Mouse (Mus musculus) cerebellum, postnatal 10 days (tissue): ENCODE data around the gene Etv5.

Experiments
- DNase-seq, 2 experiments: peaks; one replicate each; pipeline ENCODE4 v3.0.0; 2021; ENCODE audit warnings: mixed read lengths in 2 of 2

Etv5 gene

DNA sequence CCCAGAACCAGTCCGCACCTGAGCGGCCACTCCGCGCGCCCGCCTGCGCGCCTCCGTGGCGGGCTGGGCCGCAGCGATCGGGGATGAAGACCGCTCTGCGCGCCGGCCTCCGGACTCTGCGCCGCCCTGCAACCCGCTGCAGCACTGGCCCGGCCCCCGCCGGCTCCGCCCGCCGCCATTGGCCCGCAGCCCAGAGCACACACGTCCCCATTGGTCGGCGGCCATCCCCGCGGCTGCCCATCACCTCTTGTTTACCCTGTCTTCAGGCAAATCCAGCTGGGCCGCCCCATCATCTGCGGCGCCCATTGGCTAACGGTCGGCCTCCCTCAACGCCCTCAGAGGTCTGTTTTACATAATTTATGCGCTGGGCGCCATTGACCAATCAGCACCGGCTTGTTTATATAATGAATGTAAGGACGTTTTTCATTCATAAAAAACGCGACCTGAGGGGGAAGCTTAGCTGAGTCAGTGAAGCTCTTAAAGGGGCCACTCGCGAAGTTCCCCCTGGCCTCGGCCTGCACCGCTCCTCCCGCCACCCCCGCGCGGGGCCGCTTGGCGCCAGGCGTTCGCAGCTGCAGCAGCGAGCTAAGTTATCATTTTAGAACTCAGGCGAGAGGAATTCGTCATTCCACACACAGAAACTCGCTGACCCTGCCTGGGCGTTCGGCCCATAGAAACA lies at the start of gene Etv5:
TSS of gene Etv5 (minus strand) at position 221 of the 679 bp plus-strand sequence.
- peak; percentile 99 to 100 for DNase-seq

DNA sequence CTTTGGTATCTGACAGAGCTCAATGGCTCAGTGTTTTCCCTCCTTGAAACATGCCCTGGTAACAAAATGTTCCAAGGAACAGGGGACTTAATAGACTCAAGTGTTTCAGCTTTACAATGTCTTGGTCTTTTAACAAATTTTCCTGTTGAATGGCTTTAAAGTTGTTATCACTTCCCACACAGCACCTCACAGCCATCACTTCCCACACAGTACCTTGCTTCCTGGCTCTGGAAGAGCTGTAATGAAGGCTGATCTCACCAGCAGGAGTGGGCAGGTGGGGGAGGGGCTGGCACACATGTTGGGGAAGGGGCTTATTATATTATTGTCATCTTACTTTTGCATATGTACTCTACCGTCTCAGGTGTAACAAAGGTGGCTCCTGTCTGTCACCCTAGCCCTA lies 44.4 kb upstream of the Etv5 start:
- DNase-seq = no peak

DNA sequence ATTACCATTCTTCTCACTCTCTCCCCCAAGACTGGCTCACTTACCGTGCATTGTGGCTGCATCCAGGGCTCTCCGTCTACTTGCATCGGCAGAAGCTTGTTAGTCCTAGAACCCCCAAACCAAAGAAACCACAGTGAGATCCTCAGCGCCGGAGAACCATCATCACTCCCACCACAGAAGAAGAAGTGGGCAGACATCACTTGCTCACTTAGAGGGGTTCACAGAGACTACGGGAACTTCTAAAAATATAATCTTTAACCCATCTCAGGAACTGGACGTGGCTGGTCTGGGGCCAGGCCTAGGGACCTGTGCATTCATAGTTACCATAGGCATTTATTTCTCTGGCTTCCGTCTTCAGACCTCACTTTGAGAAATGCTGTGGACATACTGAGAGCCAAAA lies 39.8 kb upstream of the Etv5 start:
- DNase-seq = no peak

DNA sequence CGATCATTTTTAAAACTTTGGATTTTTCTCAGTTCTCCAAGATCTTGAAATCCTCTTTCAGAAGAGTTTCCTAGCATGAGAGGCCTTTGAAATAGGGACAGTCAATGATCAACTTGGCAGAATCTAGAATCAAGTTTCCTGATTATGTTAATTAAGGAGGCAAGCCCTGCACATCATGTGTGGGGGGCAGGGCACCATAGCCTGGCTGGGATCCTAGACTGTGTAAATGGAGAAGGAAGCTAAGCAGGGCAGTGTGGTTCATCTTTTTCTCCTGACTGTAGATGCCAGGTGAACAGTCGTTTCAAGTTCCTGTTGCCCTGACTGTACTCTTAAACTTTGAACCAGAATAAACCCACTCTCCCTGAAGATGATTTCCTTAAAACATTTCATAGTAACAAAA lies 32.2 kb upstream of the Etv5 start:
- peak in 1 of 2 experiments; percentile 33 for DNase-seq

DNA sequence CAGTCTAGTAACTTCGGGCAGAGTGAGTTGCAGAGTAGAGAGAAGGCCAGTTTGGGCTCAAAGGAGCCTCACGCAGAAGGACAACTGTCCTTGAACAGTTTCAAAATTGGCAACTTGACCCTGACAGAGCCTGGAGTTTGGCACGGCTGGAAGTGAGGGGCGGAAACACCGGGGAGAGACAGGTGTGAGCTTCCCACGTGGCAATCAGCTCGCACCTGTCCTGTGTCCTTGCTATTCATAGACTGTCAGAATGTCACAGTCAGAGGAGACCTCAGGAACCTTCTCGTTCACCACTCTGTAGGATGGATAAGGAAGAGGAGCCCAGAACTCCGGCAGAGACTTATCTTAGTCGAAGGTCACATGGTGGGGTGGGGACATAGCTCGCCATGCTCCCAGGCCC lies 29.9 kb upstream of the Etv5 start:
- no peak for DNase-seq

DNA sequence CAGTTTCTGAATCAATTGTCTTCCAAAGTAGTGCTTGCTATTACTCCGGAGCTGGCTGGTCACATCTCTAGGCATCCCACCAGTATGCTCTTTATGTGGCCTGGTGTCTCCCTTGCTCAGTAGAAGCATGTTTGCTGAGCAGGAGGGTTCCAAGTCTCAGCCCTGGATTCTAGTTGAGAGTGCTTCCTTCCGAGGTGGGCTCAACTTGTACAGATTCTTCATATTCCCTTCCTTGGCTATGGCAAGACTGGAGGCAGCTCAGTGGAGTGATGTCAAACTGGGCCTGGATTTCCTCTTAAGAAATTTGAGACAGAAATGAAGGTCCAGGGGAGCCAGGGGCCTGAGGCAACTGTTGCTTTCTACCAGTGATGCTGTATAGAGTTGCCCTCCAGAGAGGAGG lies 27.6 kb upstream of the Etv5 start:
- DNase-seq = no peak

DNA sequence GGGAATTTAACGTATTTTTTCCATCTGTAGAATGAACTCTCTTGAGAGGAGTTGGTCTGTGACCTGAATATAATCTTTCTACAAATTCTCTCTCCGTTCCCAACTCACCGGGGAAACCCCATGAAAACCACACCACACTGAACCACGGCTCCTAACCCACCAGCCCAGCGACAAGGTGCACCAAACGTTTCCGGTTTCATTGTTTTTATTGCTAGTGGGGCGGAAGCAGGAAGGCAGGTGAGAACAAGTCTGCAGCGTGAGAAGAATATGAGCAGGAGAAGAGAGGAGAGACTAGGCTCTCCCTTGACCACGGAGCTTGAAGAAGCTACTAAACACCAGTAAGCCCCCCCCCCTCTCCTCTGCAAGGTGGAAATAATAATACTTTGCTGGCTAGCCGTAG lies 26.9 kb upstream of the Etv5 start:
- no peak for DNase-seq

DNA sequence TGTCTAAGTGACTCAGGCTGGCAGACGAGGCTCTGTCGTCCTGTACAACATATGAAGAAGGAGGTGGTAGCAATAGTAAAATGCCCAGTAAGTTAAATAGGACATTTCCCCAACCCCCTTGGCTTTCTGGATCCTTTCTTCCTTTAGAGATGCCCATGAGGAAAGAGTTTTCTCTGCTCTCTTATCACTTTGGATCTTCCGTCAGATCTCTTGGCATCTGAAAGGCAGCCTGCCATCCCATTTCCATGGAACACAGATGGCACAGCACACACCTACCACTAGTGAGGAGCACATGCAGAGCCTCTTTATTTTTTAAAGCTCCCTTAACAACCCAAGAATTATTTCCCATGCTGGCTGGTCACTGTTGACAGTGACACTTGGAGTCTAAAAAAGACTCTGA lies 22.7 kb upstream of the Etv5 start:
- DNase-seq = no peak

DNA sequence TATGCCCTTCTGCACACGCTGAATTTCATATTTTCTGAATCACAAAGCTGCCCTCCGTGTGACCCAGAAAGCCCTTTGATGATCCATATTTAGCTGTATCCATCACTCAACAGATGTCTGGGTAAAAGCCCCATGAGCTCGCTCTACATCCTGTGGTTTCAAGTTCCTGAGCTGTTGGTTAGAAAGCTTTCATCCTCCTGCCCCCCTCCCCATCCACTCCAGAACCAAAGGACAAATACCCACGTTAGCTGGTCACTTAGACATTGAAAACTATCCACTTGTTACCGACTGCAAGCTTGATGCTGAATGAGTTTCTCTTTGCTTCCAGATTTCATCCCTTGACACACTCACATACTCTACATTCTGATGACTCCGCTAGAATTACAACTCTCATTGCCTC lies 22.2 kb upstream of the Etv5 start:
- no peak for DNase-seq

DNA sequence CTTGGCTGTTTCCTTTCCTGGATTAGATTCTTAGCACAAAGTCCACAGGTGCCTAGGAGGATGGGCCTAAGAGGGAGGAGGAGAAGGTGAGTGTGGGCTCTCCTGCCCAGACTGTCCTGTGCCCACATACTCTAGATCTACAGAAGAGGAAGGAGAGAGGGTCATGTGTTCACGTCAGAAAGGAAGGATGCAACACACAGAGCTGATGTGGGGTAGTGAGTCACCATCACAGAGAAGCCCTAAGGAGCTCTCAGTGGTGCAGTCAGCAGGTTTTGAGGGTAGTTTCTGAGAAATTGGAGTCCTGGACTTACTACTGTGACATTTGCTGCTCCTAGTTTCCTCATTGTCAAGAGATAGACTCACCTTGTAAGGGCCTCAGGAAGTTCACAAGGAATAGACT lies 21.4 kb upstream of the Etv5 start:
- no peak for DNase-seq

DNA sequence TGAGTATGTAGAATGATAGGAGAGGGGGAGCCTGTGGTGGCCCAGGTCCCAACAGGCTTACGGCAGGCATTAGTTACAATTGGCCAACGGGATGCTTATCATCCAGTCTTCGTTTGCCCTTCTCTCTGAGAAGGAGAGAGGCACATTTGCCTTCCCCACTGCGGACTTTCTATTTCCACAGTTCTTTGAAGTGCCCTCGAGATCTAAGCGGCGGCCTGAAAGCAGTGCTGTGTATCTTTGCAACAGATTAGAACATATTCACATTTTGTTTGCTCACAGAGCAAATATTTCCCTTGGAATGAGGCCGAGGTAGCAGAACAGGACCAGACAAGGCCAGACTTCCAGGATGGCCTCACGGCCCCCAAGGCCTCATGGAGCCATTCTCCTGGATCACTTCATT lies 12.6 kb upstream of the Etv5 start:
- no peak for DNase-seq

DNA sequence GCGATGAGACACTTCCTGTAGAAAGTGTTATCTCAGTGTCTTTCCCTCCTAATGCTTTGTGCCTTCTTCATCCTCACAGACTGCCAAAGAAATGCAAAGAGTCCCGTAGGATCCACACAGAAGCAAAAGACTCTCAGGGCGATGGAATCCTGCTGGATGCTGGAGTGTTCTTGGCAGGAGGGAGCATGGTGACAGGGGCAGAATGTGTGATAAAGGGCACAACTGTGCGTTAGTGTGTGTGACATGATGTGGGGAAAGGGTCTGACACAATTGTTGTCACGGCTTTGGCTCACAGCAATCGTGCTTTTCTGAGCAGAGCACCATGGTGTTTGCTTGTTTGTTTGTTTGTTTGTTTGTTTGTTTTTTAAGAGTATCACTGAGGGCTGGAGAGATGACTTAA lies 8.6 kb upstream of the Etv5 start:
- DNase-seq = no peak

DNA sequence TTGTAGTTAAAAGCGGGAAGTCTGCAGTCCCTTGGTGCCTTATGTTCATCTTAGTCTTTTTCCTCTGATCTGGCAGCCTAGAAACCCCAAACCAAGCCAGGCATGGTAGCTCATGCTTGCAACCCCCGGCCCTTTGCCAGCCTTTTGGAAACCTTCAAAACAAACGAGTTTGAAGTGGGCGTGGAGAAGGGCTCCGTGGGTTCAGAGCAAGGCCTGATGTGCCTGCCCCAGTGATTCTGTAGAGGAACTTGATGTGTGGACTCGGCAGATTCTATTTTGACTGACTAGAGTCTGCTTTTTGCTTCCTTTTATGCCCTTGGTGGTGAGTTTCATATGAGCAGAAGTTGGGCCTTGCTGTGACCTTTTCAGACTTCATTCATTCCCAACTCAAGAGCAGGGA lies 5.3 kb upstream of the Etv5 start:
- no peak for DNase-seq

DNA sequence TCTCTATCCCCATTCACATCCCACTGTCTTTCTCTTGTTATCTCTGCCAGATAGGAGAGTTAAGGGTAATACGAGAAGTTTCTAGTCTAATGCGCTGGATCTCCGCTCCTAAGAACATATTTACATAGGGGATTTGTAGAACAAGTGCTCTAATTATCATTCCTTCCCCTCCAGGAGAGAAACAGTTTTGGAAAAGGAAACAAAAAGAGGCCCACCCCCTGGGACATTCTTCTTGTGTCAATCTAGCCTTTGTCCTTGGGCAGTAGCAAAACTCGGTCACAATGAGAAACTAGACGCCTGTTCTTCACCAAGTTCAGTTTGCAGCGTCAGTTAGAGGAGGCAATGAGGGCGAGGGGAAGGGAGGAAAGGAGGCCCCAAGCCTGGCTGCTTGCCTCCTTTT lies 2.7 kb upstream of the Etv5 start:
- no peak for DNase-seq

DNA sequence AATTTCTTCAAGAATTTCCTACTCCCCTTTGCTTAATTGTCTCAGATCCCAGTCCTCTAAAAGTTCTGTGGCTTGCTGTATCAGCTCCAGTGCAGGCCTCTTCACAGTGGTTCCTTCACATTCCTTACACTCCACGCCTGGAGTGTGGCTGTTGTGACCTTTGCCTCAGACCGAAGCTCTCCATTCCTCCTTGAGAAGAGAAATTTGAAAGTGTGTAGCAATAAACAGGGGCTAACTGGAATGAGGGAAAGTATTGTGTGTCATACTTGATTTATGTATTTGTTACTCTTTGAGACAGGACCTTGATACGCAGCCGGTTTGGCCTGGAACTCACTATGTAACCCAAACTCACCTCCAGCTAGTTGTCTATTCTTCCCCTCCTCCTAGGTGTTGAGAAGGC lies 1.8 kb upstream of the Etv5 start:
- no peak for DNase-seq

DNA sequence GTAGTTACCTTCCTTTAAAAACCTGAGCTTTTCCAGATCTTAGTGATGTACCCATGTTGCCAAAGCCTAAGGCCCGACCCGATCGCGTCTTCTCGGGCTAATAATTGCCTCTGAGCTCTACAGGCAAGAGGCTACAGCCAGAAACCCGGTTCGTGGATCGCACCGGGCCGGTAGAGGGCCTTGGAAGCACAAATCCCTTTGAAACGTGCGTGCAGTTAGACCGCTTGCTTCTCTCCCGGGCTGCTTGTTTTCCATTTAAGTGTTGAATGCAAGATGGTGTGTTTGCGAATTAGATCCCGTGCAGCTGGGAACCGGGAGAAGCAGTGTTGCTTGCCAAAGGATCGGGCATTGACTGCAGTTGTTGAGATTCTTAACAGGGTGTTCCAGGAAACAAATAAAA lies 750 bp upstream of the Etv5 start:
- DNase-seq = peak; percentile 77

DNA sequence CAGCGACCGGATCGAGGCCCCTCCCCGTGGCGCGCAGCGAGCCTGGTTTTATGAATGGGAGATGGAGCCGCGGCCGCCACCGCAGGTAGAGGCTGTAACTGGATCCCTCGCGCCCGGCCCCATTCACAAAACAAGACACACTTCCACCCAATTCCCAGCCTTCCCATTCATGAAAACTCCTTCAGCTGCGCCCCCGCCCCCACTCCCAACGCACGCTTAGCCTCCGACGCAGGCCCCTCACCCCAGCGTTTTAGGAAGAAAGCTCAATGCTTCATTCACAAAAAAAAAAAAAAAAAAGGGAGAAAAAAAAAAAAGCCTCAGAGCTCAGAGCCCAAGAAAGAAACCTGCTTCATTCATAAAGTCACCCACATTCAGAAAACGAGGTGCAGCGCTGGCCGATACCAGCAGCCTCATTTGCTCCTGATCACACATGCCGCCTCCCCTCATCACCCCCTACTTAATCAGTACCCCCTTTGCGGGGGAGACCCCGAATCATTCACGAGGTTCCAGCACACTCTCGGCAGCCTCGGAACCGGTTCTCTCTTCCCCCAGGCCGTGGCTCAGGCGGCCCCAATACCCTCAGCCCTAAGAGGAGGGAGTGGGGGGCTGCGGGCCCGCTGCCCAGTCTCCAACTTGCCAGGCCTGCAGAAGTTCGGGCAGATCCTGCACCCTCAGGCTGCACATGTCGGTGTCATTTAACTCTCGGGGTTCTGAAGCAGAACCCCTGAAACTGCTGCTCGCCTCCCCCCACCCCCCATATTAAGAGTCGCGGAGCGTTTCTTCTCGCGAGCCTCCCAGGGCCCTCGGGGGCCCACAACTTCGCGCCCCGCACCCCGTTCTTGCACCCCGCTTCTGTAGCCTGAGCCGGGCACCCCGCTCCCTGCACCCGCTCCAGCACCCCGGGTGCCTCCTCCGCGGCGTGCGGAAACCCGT lies 812 bp downstream of the Etv5 start:
- DNase-seq = peak; percentile 92

DNA sequence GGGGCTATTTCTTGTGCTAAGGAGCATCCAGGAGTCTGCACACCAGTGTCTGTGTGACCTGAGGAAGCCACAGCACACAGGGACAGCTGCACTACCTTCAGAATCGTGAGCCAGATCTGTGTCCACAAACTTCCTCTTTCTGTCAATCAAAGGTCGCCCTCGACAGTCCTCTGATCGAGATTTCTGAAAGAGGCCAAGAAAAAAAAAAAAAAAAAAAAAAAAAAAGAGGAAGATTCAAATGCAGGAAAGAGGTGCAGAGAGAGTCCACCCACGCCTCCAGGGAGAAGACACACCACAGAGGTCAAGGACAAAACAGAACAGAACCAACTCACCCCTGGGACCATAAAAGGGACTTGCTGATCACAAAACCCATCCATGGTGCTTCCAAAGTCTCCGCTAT lies 3.4 kb downstream of the Etv5 start:
- no peak for DNase-seq

DNA sequence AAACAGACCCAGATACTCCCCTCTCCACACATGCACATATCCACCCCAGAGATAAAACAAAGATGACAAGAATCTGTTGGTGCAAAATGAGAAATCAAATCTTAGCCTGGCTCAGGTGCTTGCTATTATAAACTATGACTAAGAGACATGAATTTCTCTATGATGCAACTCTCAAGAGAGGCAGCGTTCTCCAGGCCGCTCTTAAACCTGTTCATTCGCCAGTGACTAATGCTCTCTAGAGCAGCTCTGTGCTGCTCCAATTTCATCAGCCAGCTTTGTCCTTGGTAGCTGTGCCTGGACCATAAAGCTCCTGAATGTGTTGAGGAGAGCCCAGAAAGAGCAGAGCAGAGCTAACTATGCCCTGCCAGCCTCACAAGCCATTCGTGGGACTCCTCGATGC lies 5.0 kb downstream of the Etv5 start:
- peak in 1 of 2 experiments; percentile 16 for DNase-seq

DNA sequence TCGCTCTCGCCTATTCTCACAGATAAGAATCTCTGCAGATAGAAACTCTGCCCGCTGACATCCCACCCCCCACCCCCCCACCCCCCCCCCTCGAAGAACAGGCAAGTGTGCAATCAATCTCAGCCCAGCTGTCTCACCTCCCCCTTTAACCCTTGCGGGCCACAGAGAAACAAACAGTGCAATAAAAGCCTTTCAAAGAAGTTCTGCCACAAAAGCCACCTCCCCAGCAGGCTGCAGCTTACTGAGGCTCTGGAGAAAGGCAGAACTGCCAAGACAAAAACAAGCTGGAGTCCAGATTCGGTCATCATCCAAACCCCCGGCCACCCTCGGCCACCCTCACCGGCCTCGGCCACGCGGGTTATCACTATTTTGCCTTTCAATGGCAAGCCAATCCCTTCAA lies 5.6 kb downstream of the Etv5 start:
- DNase-seq = peak in 1 of 2 experiments; percentile 16

DNA sequence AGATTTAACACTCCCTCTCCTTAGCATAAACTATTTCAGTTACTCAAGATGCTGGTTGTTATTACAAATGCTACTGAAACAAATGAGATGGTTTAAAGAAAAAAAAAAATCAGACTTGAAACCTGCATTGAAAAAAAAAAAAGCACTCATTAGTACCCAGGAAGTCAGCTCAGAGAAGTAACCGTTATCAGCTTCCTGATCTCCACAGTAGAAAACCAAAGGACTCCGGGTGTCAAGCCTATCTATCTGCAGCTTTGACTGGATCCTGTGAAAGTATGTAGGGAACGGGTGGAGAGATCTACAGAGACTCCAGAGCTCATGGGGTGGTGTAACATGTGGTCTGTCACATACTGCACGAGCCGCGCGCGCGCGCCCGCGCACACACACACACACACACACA lies 7.7 kb downstream of the Etv5 start:
- no peak for DNase-seq

DNA sequence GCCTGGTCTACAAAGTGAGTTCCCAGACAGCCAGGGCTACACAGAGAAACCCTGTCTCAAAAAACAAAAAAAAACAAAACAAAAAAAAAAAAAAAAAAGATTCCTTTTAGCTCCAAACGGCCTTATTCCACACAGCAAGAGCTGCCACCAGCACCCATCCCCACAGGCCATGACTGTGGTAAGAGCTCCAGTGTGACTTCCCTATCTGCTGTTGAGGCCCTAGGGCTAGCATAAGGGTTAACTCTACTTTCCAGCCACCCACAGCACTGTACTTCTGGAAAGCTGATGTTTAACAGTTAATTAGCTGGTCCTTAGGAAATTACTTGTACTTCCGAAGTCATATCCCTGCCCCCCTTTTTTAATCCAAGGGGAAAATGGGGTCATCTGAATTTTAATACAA lies 8.2 kb downstream of the Etv5 start:
- no peak for DNase-seq

DNA sequence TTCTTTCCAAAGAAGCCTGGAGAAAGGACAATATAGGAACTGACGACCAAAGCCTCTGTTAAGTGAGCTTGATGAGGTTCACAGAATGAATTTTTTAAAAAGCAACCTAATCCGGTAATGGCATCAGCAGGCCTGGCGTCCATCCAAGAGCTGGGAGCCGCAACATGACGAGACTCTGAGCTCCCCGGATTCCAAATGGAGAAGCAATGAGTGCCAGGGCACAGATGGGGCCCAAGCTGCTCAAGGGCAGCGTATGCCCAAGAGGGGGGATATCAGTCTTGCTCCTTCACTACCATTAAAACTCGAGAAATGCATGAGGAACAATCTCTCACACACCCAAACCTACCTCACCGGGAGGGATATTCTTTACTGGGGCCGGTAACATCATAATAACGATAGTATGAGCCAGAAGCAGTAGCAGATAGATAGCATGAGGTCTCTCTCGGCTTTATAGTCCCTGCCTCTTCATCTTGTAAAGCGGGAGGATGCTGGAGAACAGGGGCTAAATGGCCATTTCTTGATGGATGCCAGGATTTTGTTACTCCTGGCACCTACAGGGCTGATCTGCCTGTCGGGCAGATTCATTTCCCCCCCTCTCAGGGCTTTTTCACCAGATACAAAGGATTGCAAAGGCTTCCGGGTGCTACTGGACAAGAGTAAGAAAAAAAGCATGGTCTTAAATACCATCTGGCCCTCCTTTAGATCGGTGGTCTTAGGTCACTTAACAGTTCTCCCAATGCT lies 9.1 kb downstream of the Etv5 start:
- peak; percentile 96 to 97 for DNase-seq

DNA sequence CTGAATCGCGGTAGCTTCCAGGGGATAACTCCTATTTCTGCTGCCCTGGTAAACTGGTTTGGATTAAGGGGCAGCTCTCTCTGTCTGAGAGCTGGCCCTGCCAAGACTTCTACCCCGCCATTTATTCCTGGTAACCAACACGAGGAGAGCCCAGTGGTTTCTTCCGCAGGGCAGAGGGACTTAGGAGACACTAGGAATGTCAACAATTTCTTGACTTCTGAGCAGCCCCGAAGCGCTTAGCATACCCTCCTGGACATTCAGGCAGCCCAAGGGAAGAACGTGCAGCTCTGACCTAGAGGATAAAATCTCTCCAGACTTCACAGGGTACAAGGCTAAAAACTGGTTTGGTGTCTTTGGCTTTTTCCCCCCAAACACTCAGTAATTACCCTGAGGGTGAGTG lies 10.1 kb downstream of the Etv5 start:
- DNase-seq = no peak
